Mouse (Mus musculus): ENCODE measurements around the gene Tmem30b. TPM values are rescaled to one million over a fixed set of nuclear protein-coding genes. Genes with fewer than 3 reads are reported as not detected.
"Not testable (repeated sequence)": the region's sequence is repeated elsewhere in the genome, so short reads cannot be mapped to it uniquely, and the experiment has no call there.

The Tmem30b gene
- polyA plus RNA-seq, 1 experiment from 2014 or later = 0.58 TPM

DNA sequence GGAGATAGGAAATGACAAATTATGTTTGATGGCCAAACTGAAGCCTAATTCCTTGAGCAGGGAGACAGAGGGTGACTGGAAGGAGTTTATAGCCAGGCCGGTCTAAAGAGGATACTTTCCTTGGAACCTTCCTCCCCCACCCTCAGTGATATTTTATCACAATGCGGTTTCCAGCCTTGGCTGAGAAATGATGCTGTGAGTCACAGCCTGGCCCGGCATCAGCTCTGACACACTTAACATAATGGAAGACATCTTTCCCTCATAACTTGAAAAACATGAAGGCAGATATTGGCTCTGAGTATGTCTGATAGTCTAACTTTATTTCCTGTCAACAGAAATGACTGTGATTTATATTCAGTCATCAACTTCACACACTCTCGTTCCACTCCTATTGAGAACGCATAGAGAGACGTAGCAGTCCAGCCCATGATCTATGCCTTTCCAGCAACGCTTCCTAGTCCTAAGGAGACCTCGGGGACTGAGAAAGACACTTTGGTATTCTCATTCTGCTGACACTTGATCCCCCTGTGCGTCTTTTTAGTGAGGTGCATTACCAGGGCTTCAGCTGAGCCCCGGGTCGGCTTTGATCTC lies 14.2 kb downstream of the Tmem30b start:
- DNase-seq (ENCODE audit: low spot score) (no peak), ATAC-seq (replicated peaks; ENCODE audit: low FRiP score) (no peak)
- Histone ChIP-seq H3K4me1 (replicated peaks; ENCODE audit: control insufficient read depth, insufficient read depth, low read length) (no peaks in the 10 kb centered on the region), H3K4me2 (no peak overlapping the region), H3K9me3 (ENCODE audit: control insufficient read depth, low read length) (no peaks in the 10 kb centered on the region), H3K9ac (ENCODE audit: low read depth, low read length) (no peak overlapping the region), H3K4me3 (ENCODE audit: low read depth, low read length) (no peak overlapping the region), H3K27me3 (replicated peaks; ENCODE audit: control insufficient read depth, insufficient read depth, low read length) (0 out of 2 replicates have a peak, but pooled peaks cover 2% of the 10 kb centered on the region), H3K36me3 (ENCODE audit: control insufficient read depth, insufficient read depth, low read length) (no peaks in the 10 kb centered on the region), H3K27ac (ENCODE audit: low read depth, low read length) (no peak overlapping the region)
- 68% methylated on average over 11 of the region's 11 CpGs for WGBS

DNA sequence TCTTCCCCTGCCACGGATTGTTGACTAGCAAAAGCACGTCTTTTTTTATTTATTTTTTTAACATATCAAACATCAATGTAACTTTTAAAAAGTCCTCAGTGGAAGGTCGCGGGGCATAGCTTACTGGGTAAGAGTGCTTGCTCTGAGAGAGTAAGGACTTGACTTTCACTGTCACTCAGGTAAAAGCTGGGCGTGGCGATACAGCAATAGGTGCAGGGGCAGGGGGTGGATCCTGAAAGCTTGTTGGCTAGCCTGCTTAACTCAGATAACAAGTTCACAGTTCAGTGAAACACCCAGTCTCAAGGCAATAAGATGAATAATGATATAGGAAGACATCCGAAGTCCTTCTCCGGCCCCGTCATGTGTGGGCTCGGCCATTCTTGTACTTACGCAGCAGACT lies 16.6 kb downstream of the Tmem30b start:
- H3K27ac ChIP-seq (ENCODE audit: low read depth, low read length) = no peak overlapping the region
- no peak overlapping the region for H3K4me3 ChIP-seq (ENCODE audit: low read depth, low read length)
- 0 out of 2 replicates have a peak, but pooled peaks cover 2% of the 10 kb centered on the region for H3K27me3 ChIP-seq (replicated peaks; ENCODE audit: control insufficient read depth, insufficient read depth, low read length)
- ATAC-seq (replicated peaks; ENCODE audit: low FRiP score) (no peak), DNase-seq (ENCODE audit: low spot score) (no peak)
- 69% methylated on average over 11 of the region's 11 CpGs for WGBS
- no peak overlapping the region for H3K9ac ChIP-seq (ENCODE audit: low read depth, low read length)
- no peaks in the 10 kb centered on the region for H3K9me3 ChIP-seq (ENCODE audit: control insufficient read depth, low read length)
- no peak overlapping the region for H3K4me2 ChIP-seq
- H3K36me3 ChIP-seq (ENCODE audit: control insufficient read depth, insufficient read depth, low read length) = no peaks in the 10 kb centered on the region
- H3K4me1 ChIP-seq (replicated peaks; ENCODE audit: control insufficient read depth, insufficient read depth, low read length) = no peaks in the 10 kb centered on the region

DNA sequence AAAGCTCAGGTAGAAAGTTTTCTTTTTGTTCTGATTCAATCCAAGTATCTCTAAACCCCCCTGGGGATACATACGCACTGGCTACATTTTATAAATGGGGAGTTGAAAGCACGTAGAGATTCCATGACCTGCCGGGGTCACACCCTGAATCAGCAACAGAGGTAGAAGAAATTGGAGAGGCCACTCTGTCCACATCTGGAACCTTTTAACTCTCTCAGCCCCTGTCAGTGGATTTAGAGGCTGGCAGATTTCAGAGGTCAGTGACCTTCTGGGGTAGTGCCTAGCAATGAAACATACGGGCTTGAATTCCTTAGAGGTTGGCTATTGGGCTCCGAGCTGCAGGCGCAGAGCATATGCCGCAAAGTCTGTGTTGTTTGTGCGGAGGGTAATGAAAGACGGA lies 17.1 kb downstream of the Tmem30b start:
- H3K9ac ChIP-seq (ENCODE audit: low read depth, low read length) = no peak overlapping the region
- H3K4me1 ChIP-seq (replicated peaks; ENCODE audit: control insufficient read depth, insufficient read depth, low read length) = no peaks in the 10 kb centered on the region
- H3K4me3 ChIP-seq (ENCODE audit: low read depth, low read length) = no peak overlapping the region
- no peaks in the 10 kb centered on the region for H3K9me3 ChIP-seq (ENCODE audit: control insufficient read depth, low read length)
- no peak for ATAC-seq (replicated peaks; ENCODE audit: low FRiP score)
- no peak for DNase-seq (ENCODE audit: low spot score)
- no peak overlapping the region for H3K4me2 ChIP-seq
- H3K36me3 ChIP-seq (ENCODE audit: control insufficient read depth, insufficient read depth, low read length) = no peaks in the 10 kb centered on the region
- 54% methylated on average over 9 of the region's 9 CpGs for WGBS
- H3K27me3 ChIP-seq (replicated peaks; ENCODE audit: control insufficient read depth, insufficient read depth, low read length) = 0 out of 2 replicates have a peak, but pooled peaks cover 2% of the 10 kb centered on the region
- no peak overlapping the region for H3K27ac ChIP-seq (ENCODE audit: low read depth, low read length)

DNA sequence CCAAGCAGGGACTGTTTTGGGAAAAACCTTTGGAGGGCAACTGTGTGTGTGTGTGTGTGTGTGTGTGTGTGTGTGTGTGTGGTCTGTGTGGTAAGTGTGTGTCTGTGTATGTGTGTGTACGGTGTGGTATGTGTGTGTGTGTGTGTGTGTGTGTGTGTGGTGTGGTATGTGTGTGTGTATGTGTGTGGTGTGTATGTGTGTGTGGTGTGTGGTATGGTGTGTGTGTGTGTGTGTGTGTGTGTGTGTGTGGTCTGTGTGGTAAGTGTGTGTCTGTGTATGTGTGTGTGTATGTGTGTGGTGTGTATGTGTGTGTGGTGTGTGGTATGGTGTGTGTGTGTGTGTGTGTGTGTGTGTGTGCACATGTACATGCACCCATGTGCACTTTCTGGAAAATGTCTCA lies 18.1 kb downstream of the Tmem30b start:
- ATAC-seq (replicated peaks; ENCODE audit: low FRiP score); DNase-seq (ENCODE audit: low spot score): not testable (repeated sequence)
- 71% methylated on average over 1 of the region's 1 CpGs for WGBS

DNA sequence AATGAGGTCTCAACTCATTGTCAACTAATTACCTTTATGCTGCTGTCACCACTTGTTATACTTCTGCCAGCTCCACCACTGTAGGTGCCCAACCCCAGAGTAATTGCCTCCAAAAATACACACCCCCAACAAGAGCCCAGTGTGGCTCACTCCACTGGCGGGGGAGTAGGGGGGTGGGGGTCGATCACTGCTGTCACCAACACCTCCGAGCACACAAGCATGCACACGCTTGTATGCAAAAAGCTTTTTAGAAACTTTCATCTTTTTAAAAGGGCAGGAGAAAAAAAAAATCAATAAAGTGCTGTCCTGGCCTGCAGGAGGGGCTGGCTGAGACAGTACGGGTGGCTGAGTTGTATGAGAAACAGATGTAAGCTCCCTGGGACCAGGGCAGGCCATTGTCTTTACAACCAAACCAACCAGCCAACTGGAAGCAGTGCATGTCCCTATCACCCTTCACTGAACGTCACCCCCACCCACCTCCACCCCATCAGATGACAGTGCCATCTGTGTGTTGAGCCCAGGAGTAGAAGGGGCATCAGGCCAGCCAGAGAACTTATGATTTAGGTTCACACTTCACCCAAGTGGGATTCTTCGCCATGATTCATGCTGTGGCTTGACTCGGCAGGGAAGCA lies 20.8 kb downstream of the Tmem30b start:
- no peak for DNase-seq (ENCODE audit: low spot score)
- Histone ChIP-seq H3K4me1 (replicated peaks; ENCODE audit: control insufficient read depth, insufficient read depth, low read length) (no peaks in the 10 kb centered on the region), H3K9me3 (ENCODE audit: control insufficient read depth, low read length) (no peaks in the 10 kb centered on the region), H3K36me3 (ENCODE audit: control insufficient read depth, insufficient read depth, low read length) (no peaks in the 10 kb centered on the region), H3K27ac (ENCODE audit: low read depth, low read length) (no peak overlapping the region), H3K4me2 (no peak overlapping the region), H3K27me3 (replicated peaks; ENCODE audit: control insufficient read depth, insufficient read depth, low read length) (0 out of 2 replicates have a peak, but pooled peaks cover 2% of the 10 kb centered on the region), H3K9ac (ENCODE audit: low read depth, low read length) (no peak overlapping the region), H3K4me3 (ENCODE audit: low read depth, low read length) (no peak overlapping the region)
- 66% methylated on average over 8 of the region's 8 CpGs for WGBS
- no peak for ATAC-seq (replicated peaks; ENCODE audit: low FRiP score)

More for the DNA sequence above, 18.1 kb downstream of the Tmem30b start:
- H3K4me2 ChIP-seq; H3K9me3 ChIP-seq (ENCODE audit: control insufficient read depth, low read length); H3K36me3 ChIP-seq (ENCODE audit: control insufficient read depth, insufficient read depth, low read length); H3K27me3 ChIP-seq (replicated peaks; ENCODE audit: control insufficient read depth, insufficient read depth, low read length); H3K9ac ChIP-seq (ENCODE audit: low read depth, low read length); H3K4me3 ChIP-seq (ENCODE audit: low read depth, low read length); H3K4me1 ChIP-seq (replicated peaks; ENCODE audit: control insufficient read depth, insufficient read depth, low read length); H3K27ac ChIP-seq (ENCODE audit: low read depth, low read length): not testable (repeated sequence)

DNA sequence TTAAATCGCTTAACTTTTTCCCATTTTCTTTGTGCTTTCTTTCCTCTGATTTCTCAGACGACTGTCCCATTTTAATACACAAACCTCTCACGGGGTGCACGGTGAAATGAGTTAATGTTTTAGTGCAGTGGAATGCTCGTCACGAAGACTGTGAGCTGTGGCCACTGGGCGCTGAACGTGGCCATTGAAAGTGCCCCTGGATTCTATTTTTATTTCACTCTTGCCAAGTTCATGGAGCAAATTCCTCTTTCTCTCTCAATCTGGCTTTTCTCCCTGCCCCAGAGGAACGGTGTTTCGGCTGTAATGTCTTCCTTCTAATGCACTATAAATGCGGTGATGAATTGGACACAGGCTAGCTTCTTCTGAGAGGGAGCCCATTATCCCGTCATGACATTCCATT lies 23.1 kb downstream of the Tmem30b start:
- ATAC-seq (replicated peaks; ENCODE audit: low FRiP score) (no peak), DNase-seq (ENCODE audit: low spot score) (no peak)
- Histone ChIP-seq H3K4me3 (ENCODE audit: low read depth, low read length) (no peak overlapping the region), H3K4me1 (replicated peaks; ENCODE audit: control insufficient read depth, insufficient read depth, low read length) (no peaks in the 10 kb centered on the region), H3K27me3 (replicated peaks; ENCODE audit: control insufficient read depth, insufficient read depth, low read length) (no peaks in the 10 kb centered on the region), H3K9me3 (ENCODE audit: control insufficient read depth, low read length) (no peaks in the 10 kb centered on the region), H3K4me2 (no peak overlapping the region), H3K36me3 (ENCODE audit: control insufficient read depth, insufficient read depth, low read length) (no peaks in the 10 kb centered on the region), H3K27ac (ENCODE audit: low read depth, low read length) (no peak overlapping the region), H3K9ac (ENCODE audit: low read depth, low read length) (no peak overlapping the region)
- WGBS = 82% methylated on average over 12 of the region's 12 CpGs

DNA sequence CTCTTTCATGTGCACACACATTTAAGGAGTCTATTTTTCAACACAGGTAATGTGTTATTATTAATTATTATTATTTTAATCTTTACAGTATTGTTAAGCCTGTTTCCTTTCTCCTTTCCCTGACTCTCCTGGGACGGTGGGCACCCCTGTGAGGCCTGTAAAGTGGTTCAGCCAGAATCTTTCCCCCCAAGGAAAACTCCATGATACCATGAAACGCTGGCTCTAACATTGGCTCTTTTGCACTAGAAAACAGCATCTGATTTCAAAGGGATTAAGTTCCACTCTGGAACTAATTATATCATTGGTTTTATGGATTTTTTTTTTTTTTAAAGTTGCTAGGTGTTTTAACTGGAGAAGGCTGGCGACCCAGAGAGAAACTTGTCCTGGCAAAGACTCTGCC lies 24.2 kb downstream of the Tmem30b start:
- no peaks in the 10 kb centered on the region for H3K36me3 ChIP-seq (ENCODE audit: control insufficient read depth, insufficient read depth, low read length)
- no peaks in the 10 kb centered on the region for H3K27me3 ChIP-seq (replicated peaks; ENCODE audit: control insufficient read depth, insufficient read depth, low read length)
- H3K9ac ChIP-seq (ENCODE audit: low read depth, low read length) = no peak overlapping the region
- no peak overlapping the region for H3K27ac ChIP-seq (ENCODE audit: low read depth, low read length)
- H3K4me3 ChIP-seq (ENCODE audit: low read depth, low read length) = no peak overlapping the region
- no peaks in the 10 kb centered on the region for H3K9me3 ChIP-seq (ENCODE audit: control insufficient read depth, low read length)
- DNase-seq (ENCODE audit: low spot score) (no peak), ATAC-seq (replicated peaks; ENCODE audit: low FRiP score) (no peak)
- 74% methylated on average over 3 of the region's 3 CpGs for WGBS
- H3K4me2 ChIP-seq = no peak overlapping the region
- no peaks in the 10 kb centered on the region for H3K4me1 ChIP-seq (replicated peaks; ENCODE audit: control insufficient read depth, insufficient read depth, low read length)

DNA sequence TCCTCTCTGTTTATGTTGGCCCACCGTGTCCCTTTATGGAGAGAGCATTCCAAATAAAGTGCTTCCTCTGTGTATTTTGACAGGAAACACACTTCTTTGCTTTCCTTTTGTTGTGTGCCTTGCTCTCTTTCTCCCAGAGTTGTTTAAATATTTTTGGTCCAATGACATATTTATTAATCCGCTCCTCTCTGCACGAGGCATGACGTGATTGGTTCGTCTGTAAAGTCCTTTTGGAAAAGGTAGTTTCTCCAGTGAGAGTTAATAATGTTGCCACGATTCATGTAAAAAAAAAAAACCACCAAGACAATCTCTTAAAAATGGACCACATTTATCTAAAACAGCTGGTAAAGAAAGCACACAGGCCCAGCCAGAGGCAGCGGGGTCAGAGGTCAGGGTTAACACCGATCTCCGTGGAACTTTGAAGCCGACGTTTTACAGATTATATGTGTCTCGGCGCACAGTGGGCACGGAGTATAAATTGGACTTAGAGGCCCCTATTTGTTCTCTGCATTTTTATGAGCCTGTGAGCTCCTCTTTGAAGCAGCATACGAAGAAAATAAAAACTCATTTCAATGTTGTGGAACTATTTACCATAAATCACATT lies 24.9 kb downstream of the Tmem30b start:
- no peak overlapping the region for H3K4me2 ChIP-seq

DNA sequence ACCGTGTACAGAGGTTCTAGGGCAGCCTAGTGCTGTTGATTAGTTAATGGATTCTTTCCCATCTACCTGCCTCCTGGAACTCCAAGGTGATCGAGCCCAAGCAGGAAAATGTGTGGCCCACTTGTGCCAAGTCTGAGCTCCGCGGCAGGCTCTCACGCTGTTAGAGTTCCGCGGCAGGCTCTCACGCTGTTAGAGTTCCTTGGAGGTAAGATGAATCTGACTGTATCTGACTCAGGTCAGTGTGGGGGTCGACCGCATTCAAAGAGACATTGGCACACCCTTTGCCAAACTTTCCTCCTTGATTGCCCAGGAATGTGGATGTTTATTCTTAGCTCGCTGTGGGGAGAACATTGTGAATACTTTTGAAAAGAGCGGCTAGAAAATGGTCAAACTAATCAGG lies 28.4 kb downstream of the Tmem30b start:
- H3K4me3 ChIP-seq (ENCODE audit: low read depth, low read length) = no peak overlapping the region
- no peak overlapping the region for H3K9ac ChIP-seq (ENCODE audit: low read depth, low read length)
- DNase-seq (ENCODE audit: low spot score) = no peak
- WGBS = 64% methylated on average over 12 of the region's 12 CpGs
- H3K4me1 ChIP-seq (replicated peaks; ENCODE audit: control insufficient read depth, insufficient read depth, low read length) = no peaks in the 10 kb centered on the region
- no peaks in the 10 kb centered on the region for H3K9me3 ChIP-seq (ENCODE audit: control insufficient read depth, low read length)
- H3K27ac ChIP-seq (ENCODE audit: low read depth, low read length) = no peak overlapping the region
- H3K4me2 ChIP-seq = no peak overlapping the region; the same call in 1 of the 2 replicates
- H3K36me3 ChIP-seq (ENCODE audit: control insufficient read depth, insufficient read depth, low read length) = no peaks in the 10 kb centered on the region
- no peak for ATAC-seq (replicated peaks; ENCODE audit: low FRiP score)
- H3K27me3 ChIP-seq (replicated peaks; ENCODE audit: control insufficient read depth, insufficient read depth, low read length) = no peaks in the 10 kb centered on the region

More for the DNA sequence above, 24.9 kb downstream of the Tmem30b start:
- no peak for DNase-seq (ENCODE audit: low spot score)
- H3K9me3 ChIP-seq (ENCODE audit: control insufficient read depth, low read length) = no peaks in the 10 kb centered on the region
- no peaks in the 10 kb centered on the region for H3K4me1 ChIP-seq (replicated peaks; ENCODE audit: control insufficient read depth, insufficient read depth, low read length)
- H3K4me3 ChIP-seq (ENCODE audit: low read depth, low read length) = no peak overlapping the region
- WGBS = 59% methylated on average over 15 of the region's 15 CpGs
- H3K27me3 ChIP-seq (replicated peaks; ENCODE audit: control insufficient read depth, insufficient read depth, low read length) = no peaks in the 10 kb centered on the region
- no peak for ATAC-seq (replicated peaks; ENCODE audit: low FRiP score)
- H3K9ac ChIP-seq (ENCODE audit: low read depth, low read length) = no peak overlapping the region
- no peak overlapping the region for H3K27ac ChIP-seq (ENCODE audit: low read depth, low read length)
- no peaks in the 10 kb centered on the region for H3K36me3 ChIP-seq (ENCODE audit: control insufficient read depth, insufficient read depth, low read length)
